1 mouse cellular context compared by ENCODE assay signal in genomic region chr19:8716767-8717475, GRCm38 (mm10).
A peak's percentile ranks its signal among the peaks of the same experiment; 100 is the strongest.
TF ChIP-seq lines count a peak whose summit lies in the region.

No protein-coding gene starts in this region.

TF ChIP-seq in MEL, 35 proteins besides CTCF, POLR2A, EP300 and RAD21:
- TF ChIP-seq ZNF384 (IDR thresholded peaks at IDR 0.05; ENCODE audit: low read depth, low read length) = peak; percentile 56; the same call in 1 of the 2 replicates
- no peak for TF ChIP-seq TCF12 (IDR thresholded peaks at IDR 0.05; ENCODE audit: low read depth, low read length)
- TF ChIP-seq USF1 (IDR thresholded peaks at IDR 0.05; ENCODE audit: low read depth, low read length) = peak; percentile 44
- TF ChIP-seq TBP (IDR thresholded peaks at IDR 0.05; ENCODE audit: low read depth, low read length) = 0 out of 2 replicates have a peak, but pooled peaks have one; percentile 9
